Mouse (Mus musculus): ENCODE results near the gene Atf6.

DNA sequence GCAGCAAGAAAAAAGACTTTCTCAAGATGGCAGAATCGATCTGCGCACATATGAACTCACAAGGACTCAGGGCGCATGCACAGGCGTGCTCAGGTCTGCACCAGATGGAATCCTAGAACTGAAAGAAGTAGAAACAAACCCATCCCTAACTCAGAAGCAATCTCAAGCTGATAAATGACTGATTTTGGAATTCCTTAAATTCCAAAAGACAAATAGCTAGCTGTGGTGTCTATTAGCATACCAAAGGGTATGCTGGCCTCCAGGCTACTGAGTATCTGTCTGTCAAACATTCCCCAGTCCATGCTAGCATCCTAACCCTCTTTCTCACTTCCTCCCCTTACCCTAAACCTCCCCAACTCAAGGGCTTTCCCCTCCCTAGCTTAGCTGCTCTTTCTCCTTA, 21.7 kb upstream of the Atf6 start:
- no peak for TF ChIP-seq CTCF (IDR thresholded peaks at IDR 0.05; ENCODE audit: low read depth)
- no peak for TF ChIP-seq EP300 (IDR thresholded peaks at IDR 0.05; ENCODE audit: low read depth)

Measured in liver, postnatal 0 days (tissue).